Mouse (Mus musculus): ENCODE measurements at regions not wholly inside any gene's neighbourhood (a gene's known extent, or its start where the extent isn't known, plus 50 kb on each side); places are given as distances from the start of the nearest gene placed in this dataset.

DNA sequence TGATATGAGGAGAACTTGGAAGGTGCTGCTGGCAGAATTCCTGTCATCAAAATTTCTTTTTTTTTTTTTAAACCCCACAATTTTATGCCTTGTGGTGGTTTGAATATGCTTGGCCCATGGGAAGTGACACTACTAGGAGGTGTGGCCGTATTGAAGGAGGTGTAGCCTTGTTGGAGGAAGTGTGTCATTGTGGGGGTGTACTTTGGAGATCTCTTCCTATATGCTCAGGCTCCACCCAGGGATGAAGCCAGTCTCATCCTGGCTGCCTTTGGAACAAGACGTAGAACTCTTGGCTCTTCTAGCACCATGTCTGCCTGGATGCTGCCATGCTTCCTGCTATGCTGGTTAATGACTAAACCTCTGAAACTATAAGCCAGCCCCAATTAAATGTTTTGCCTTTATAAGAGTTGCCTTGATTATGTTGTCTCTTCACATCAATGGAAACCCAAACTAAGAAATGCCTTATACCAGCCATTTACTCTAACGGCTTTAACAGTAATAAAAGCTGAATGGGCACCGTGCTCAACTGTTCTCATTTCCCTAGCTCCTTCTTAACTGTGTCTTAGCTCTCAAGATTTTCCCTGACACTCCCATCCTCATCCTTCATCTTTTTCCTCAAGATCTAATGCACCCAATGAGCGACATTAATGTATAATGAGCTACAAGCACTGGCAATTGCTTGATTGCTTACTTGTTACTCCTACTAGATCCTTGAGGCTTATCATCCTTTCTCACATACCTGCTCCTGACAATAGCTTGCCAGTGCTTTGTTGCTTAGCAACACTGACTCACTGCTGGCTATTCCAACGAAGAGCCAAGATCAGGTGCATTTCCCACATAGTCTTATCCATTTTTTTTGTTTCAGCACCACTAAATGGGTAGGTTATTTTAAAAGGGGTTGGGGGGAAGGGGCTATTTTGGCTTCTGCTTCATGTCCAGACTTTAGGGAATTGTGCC lies 61.7 kb upstream of the Hspb3 start:
- Histone ChIP-seq H3K9me3 (ENCODE audit: control insufficient read depth, low read length) (no peaks in the 10 kb centered on the region), H3K27me3 (ENCODE audit: control insufficient read depth, insufficient read depth, low read length) (no peaks in the 10 kb centered on the region), H3K4me2 (ENCODE audit: low read depth) (no peak overlapping the region), H3K36me3 (ENCODE audit: control insufficient read depth, insufficient read depth, low read length) (no peaks in the 10 kb centered on the region), H3K4me3 (ENCODE audit: low read depth, low read length) (no peak overlapping the region), H3K27ac (ENCODE audit: low read depth, low read length) (no peak overlapping the region), H3K9ac (ENCODE audit: low read length) (no peak overlapping the region), H3K4me1 (ENCODE audit: control insufficient read depth, insufficient read depth, low read length) (no peaks in the 10 kb centered on the region)
- WGBS, result 68% methylated on average over 6 of the region's 6 CpGs
- DNase-seq (ENCODE audit: low spot score) (no peak), ATAC-seq (ENCODE audit: insufficient read depth, low FRiP score, low TSS enrichment) (no peak)

- Histone ChIP-seq H3K36me3 (ENCODE audit: control insufficient read depth, insufficient read depth, low read length) (no peaks in the 10 kb centered on the region), H3K9me3 (ENCODE audit: control insufficient read depth, low read length) (no peaks in the 10 kb centered on the region), H3K4me1 (ENCODE audit: control insufficient read depth, insufficient read depth, low read length) (no peaks in the 10 kb centered on the region), H3K4me3 (ENCODE audit: low read depth, low read length) (no peak overlapping the region), H3K27me3 (ENCODE audit: control insufficient read depth, insufficient read depth, low read length) (no peaks in the 10 kb centered on the region), H3K27ac (ENCODE audit: low read depth, low read length) (no peak overlapping the region), H3K4me2 (ENCODE audit: low read depth) (no peak overlapping the region), H3K9ac (ENCODE audit: low read length) (no peak overlapping the region)
- no peak for DNase-seq (ENCODE audit: low spot score)
- ATAC-seq (ENCODE audit: insufficient read depth, low FRiP score, low TSS enrichment), result no peak
- 85% methylated on average over 4 of the region's 4 CpGs for WGBS
These were observed 51.8 kb upstream of the Hspb3 start for GRCm38 (mm10) chr13:113715231-113715630.

DNA sequence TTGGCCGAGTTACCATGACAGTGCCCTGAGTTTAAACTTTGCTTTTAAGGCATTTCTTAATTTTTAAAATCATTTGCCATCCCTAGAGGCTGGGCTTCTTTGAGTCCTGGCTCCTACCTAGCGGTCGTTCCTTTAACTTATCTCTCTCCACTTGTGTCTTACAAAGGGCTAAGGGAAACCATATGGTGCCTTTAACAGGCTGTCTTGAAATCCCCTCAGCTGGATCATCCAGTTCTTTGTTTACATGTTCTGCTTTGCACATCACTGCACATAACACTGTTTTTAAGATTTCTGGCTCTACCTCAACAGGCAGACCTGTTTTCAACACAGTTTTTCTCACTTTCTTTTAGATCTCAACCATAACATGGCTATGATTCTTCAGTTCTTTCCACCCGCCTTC lies 50.4 kb upstream of the Hspb3 start:
- Histone ChIP-seq H3K9ac (ENCODE audit: low read length) (no peak overlapping the region), H3K27ac (ENCODE audit: low read depth, low read length) (no peak overlapping the region), H3K4me2 (ENCODE audit: low read depth) (no peak overlapping the region), H3K9me3 (ENCODE audit: control insufficient read depth, low read length) (no peaks in the 10 kb centered on the region), H3K4me1 (ENCODE audit: control insufficient read depth, insufficient read depth, low read length) (no peaks in the 10 kb centered on the region), H3K4me3 (ENCODE audit: low read depth, low read length) (no peak overlapping the region), H3K27me3 (ENCODE audit: control insufficient read depth, insufficient read depth, low read length) (no peaks in the 10 kb centered on the region), H3K36me3 (ENCODE audit: control insufficient read depth, insufficient read depth, low read length) (no peaks in the 10 kb centered on the region)
- no peak for ATAC-seq (ENCODE audit: insufficient read depth, low FRiP score, low TSS enrichment)
- DNase-seq (ENCODE audit: low spot score), result no peak
- 47% methylated on average over 4 of the region's 4 CpGs for WGBS

Measured in neural tube, embryonic 11.5 days (tissue).